ENCODE assay signal across 9 mouse cellular contexts in the genomic region with DNA sequence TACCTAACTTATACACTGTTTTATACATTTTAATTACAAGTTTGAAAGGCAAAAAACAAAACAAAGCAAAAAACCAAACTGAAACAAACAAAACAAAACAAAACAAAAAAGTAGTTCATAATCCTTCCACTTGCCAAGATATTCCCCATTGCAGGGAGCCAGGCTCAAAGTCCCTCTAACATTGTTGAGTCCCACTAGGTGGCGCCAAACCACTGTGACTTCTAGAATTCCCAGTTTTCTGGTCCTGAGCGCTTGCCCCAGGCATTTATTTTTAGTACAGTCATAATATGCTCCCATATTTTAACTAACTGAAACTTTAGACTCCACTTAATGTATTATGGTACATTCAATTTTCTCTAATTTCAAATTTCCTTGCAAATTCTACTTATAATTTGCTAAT. TPM values are rescaled to one million over a fixed set of nuclear protein-coding genes. Genes with fewer than 3 reads are reported as not detected.
DNase-seq lines count a peak whose midpoint lies in the region; ATAC-seq and TF ChIP-seq lines count a peak whose summit lies in the region.
"Had no signal": no experiment of that assay in that cellular context is flagged by ENCODE, and none has a peak within 500 bp of the region (broad histone marks: within the 10 kb centered on the region; RNA-seq: fewer than 3 reads in every experiment).

No protein-coding gene starts in this region.

- 0% methylated on average over 2 of the region's 2 CpGs for WGBS in heart, postnatal 0 days

- no peak overlapping the region for H3K9ac ChIP-seq in ES-Bruce4 (ENCODE audit: low read depth, poor library complexity, severe bottlenecking)
- no peak overlapping the region for H3K9ac ChIP-seq in heart, postnatal 0 days (replicated peaks; ENCODE audit: low read depth, low read length)

- H3K4me1 ChIP-seq in ES-Bruce4 (ENCODE audit: control insufficient read depth, insufficient read depth, low read length) = no peaks in the 10 kb centered on the region
- H3K4me1 ChIP-seq in cortical plate, adult 2 months (ENCODE audit: control insufficient read depth, insufficient read depth, low read length) = no peaks in the 10 kb centered on the region
- H3K4me1 ChIP-seq in heart, postnatal 0 days (ENCODE audit: control insufficient read depth, insufficient read depth) = no peaks in the 10 kb centered on the region

- H3K4me2 ChIP-seq in heart, postnatal 0 days (ENCODE audit: low read depth, low read length) = no peak overlapping the region

- TF ChIP-seq POLR2A in ES-Bruce4 (IDR thresholded peaks at IDR 0.05; ENCODE audit: insufficient read depth, low read length) = no peak
- TF ChIP-seq POLR2A in cortical plate, adult 2 months (IDR thresholded peaks at IDR 0.05; ENCODE audit: extremely low read depth, insufficient read depth, low read length) = no peak

- H3K27ac ChIP-seq in ES-Bruce4 (ENCODE audit: insufficient read depth, low read length) = no peak overlapping the region
- H3K27ac ChIP-seq in cortical plate, adult 2 months (ENCODE audit: insufficient read depth, low read length) = no peak overlapping the region
- H3K27ac ChIP-seq in heart, postnatal 0 days (ENCODE audit: low read depth) = no peak overlapping the region

- peak; percentile 45 for TF ChIP-seq CTCF in ES-Bruce4 (IDR thresholded peaks at IDR 0.05; ENCODE audit: low read depth, low read length)
- TF ChIP-seq CTCF in cortical plate, adult 2 months (IDR thresholded peaks at IDR 0.05; ENCODE audit: extremely low read depth, insufficient read depth, low read length) = peak; percentile 78
- TF ChIP-seq CTCF in heart, postnatal 0 days (IDR thresholded peaks at IDR 0.05; ENCODE audit: low read depth) = peak; percentile 76

- H3K4me3 ChIP-seq in ES-Bruce4 (ENCODE audit: low read depth, low read length) = no peak overlapping the region
- no peak overlapping the region for H3K4me3 ChIP-seq in cortical plate, adult 2 months (ENCODE audit: insufficient read depth, low read length)
- no peak overlapping the region for H3K4me3 ChIP-seq in heart, postnatal 0 days (ENCODE audit: low read depth, low read length)

- DNase-seq in ZHBTc4 (ENCODE audit: low read depth, low spot score) = peak; percentile 68
- peak; percentile 28 for DNase-seq in heart, postnatal 0 days (ENCODE audit: low spot score)
- DNase-seq in layer of hippocampus, adult 8-10 months (ENCODE audit: low spot score in 2 of 2) = peak; percentile 11 to 60
- DNase-seq in right cerebral cortex, postnatal 4 days = peak; percentile 88

- no peaks in the 10 kb centered on the region for H3K36me3 ChIP-seq in ES-Bruce4 (ENCODE audit: control insufficient read depth, insufficient read depth, low read length, poor library complexity, severe bottlenecking)
- no peaks in the 10 kb centered on the region for H3K36me3 ChIP-seq in heart, postnatal 0 days (replicated peaks; ENCODE audit: control insufficient read depth, insufficient read depth, low read length)

- H3K9me3 ChIP-seq in ES-Bruce4 (replicated peaks; ENCODE audit: control insufficient read depth, insufficient read depth, low read length, poor library complexity, severe bottlenecking) = no peaks in the 10 kb centered on the region
- H3K9me3 ChIP-seq in heart, postnatal 0 days (replicated peaks; ENCODE audit: control insufficient read depth, low read length) = no peaks in the 10 kb centered on the region

- TF ChIP-seq EP300 in ES-Bruce4 (IDR thresholded peaks at IDR 0.05; ENCODE audit: insufficient read depth, low read depth, low read length) = no peak
- TF ChIP-seq EP300 in heart, postnatal 0 days (IDR thresholded peaks at IDR 0.05; ENCODE audit: low read depth) = no peak

- H3K27me3 ChIP-seq in ES-Bruce4 (ENCODE audit: control insufficient read depth, insufficient read depth, low read length, poor library complexity, severe bottlenecking) = no peaks in the 10 kb centered on the region
- H3K27me3 ChIP-seq in heart, postnatal 0 days (ENCODE audit: control insufficient read depth, insufficient read depth, low read length) = no peaks in the 10 kb centered on the region

- ATAC-seq in heart, postnatal 0 days (ENCODE audit: insufficient read depth, low read depth) = no peak
- peak; percentile 63; the same call in 1 of the 2 replicates for ATAC-seq in megakaryocyte, adult 5-6 weeks (ENCODE audit: poor library complexity, severe bottlenecking)

RNA-seq across cellular contexts. Expression of gene Tas2r138, which starts 4.9 kb away (rescaled TPM):
- not detected in 2 replicates for polyA plus RNA-seq in ES-Bruce4 (2011; ENCODE audit: insufficient read depth, insufficient read length, low read depth, missing spikeins)
- not detected in 2 replicates for polyA plus RNA-seq in cortical plate, adult 2 months (2012; rRNA removed)
- total RNA-seq in heart, postnatal 0 days (2014; rRNA removed; ENCODE audit: low replicate concordance) = not detected in 2 replicates
- not detected in 2 replicates for polyA plus RNA-seq in heart, postnatal 0 days (2015; fragmentation: Nextera tagmentation; extraction: Ambion mirVana)
- total RNA-seq in layer of hippocampus, adult 8-10 months (2022) = not detected
- not detected in 2 replicates for total RNA-seq in megakaryocyte, adult 5-6 weeks (2015)
- total RNA-seq in megakaryocyte, adult 5-6 weeks (2017) = not detected in 2 replicates
- total RNA-seq: hematopoietic stem cell, adult 5-6 weeks had no signal
- polyA plus RNA-seq: stomach, embryonic 16.5 days had no signal

RNA-seq across cellular contexts. Expression of gene Mgam, which starts 10.7 kb away (rescaled TPM):
- polyA plus RNA-seq in ES-Bruce4 (2011; ENCODE audit: insufficient read depth, insufficient read length, low read depth, missing spikeins) = 0.09 TPM in 1 of 2 replicates, not detected in the other
- polyA plus RNA-seq in cortical plate, adult 2 months (2012; rRNA removed) = 0.06 TPM in 1 of 2 replicates, not detected in the other
- total RNA-seq in heart, postnatal 0 days (2014; rRNA removed; ENCODE audit: low replicate concordance) = 0.08 TPM in 1 of 2 replicates, not detected in the other
- polyA plus RNA-seq in heart, postnatal 0 days (2015; fragmentation: Nextera tagmentation; extraction: Ambion mirVana) = 0.01 and 0.03 TPM in 2 replicates
- not detected for total RNA-seq in layer of hippocampus, adult 8-10 months (2022)
- 8.1 and 8.5 TPM in 2 replicates for total RNA-seq in megakaryocyte, adult 5-6 weeks (2015)
- 13.7 and 19.6 TPM in 2 replicates for total RNA-seq in megakaryocyte, adult 5-6 weeks (2017)

RNA-seq across cellular contexts. Expression of gene Clec5a, which starts 32.3 kb away (rescaled TPM):
- polyA plus RNA-seq in ES-Bruce4 (2011; ENCODE audit: insufficient read depth, insufficient read length, low read depth, missing spikeins) = not detected in 2 replicates
- 3.0 and 3.9 TPM in 2 replicates for polyA plus RNA-seq in cortical plate, adult 2 months (2012; rRNA removed)
- total RNA-seq in heart, postnatal 0 days (2014; rRNA removed; ENCODE audit: low replicate concordance) = 3.3 TPM in 1 of 2 replicates, not detected in the other
- polyA plus RNA-seq in heart, postnatal 0 days (2015; fragmentation: Nextera tagmentation; extraction: Ambion mirVana) = 0.48 and 0.82 TPM in 2 replicates
- 1 to 10 TPM in 3 of 4 experiments, under 1 TPM in 1; 0.75 to 7.2 (median 4.1) TPM for total RNA-seq in layer of hippocampus, adult 8-10 months (2022)
- 178 and 181 TPM in 2 replicates for total RNA-seq in megakaryocyte, adult 5-6 weeks (2015)
- total RNA-seq in megakaryocyte, adult 5-6 weeks (2017) = 198 and 208 TPM in 2 replicates

RNA-seq across cellular contexts. Expression of gene Olfr460, which starts 48.7 kb away (rescaled TPM):
- 0.20 TPM in 1 of 2 replicates, not detected in the other for polyA plus RNA-seq in ES-Bruce4 (2011; ENCODE audit: insufficient read depth, insufficient read length, low read depth, missing spikeins)
- polyA plus RNA-seq in cortical plate, adult 2 months (2012; rRNA removed) = 0.13 and 0.17 TPM in 2 replicates
- total RNA-seq in heart, postnatal 0 days (2014; rRNA removed; ENCODE audit: low replicate concordance) = not detected in 2 replicates
- polyA plus RNA-seq in heart, postnatal 0 days (2015; fragmentation: Nextera tagmentation; extraction: Ambion mirVana) = not detected in 2 replicates
- total RNA-seq in layer of hippocampus, adult 8-10 months (2022) = not detected
- not detected in 2 replicates for total RNA-seq in megakaryocyte, adult 5-6 weeks (2015)
- 0.15 TPM in 1 of 2 replicates, not detected in the other for total RNA-seq in megakaryocyte, adult 5-6 weeks (2017)
- total RNA-seq: hematopoietic stem cell, adult 5-6 weeks had no signal
- polyA plus RNA-seq: stomach, embryonic 16.5 days had no signal

Comparison
In these comparisons a context has a peak if more than half of its experiments do, and no peak if none do; other contexts are left out.
1. DNase-seq: peak in every context shown above with its lines; median percentile 88 in right cerebral cortex, postnatal 4 days; 68 in ZHBTc4; 36 in layer of hippocampus, adult 8-10 months; 28 in heart, postnatal 0 days.
2. RNA of gene Clec5a, which starts 32.3 kb away (total RNA-seq): 178 to 208 TPM in megakaryocyte, adult 5-6 weeks; 0.75 to 7.2 TPM in layer of hippocampus, adult 8-10 months and 3.3 TPM in heart, postnatal 0 days; every median in the first group is over 10 times any median in the second.
3. Peak in every context shown above with its lines, with median percentiles within 50 percentile points of each other: CTCF ChIP-seq.